Comparison of ENCODE assay signal across 10 mouse cellular contexts in the genomic region with DNA sequence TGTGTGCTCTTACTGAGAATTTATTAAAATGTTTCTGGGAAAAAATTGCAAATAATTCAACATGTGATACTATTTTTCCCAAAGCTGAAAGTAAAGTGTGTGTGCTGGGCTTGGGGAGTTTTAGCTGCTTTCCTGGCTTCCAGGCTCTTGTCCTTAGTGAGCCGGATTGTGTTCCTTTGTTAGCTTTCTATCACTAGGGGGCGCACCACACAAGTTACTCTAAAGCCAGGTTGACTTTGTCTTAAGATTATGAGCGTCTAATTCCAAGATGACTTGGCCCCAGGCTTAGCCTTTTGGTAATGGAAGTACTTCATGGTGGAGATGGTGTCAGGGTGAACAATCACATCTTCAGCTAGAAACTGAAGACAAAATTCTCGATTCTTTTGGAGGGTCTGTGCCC.
DNase-seq lines count a peak whose midpoint lies in the region; ATAC-seq and TF ChIP-seq lines count a peak whose summit lies in the region.
"Had no signal": no experiment of that assay in that cellular context is flagged by ENCODE, and none has a peak within 500 bp of the region (broad histone marks: within the 10 kb centered on the region; RNA-seq: fewer than 3 reads in every experiment).

No protein-coding gene starts in this region.

- intact Hi-C loops in left cerebral cortex, adult 2 months (cut with DNase I) = loop anchor here (10.0 kb wide), 1 partner anchor 1652 kb away; no protein-coding TSS in a partner anchor
- intact Hi-C loops in left cerebral cortex, postnatal 36 days (cut with DNase I) = loop anchor here (10.0 kb wide), 1 partner anchor 1652 kb away; no protein-coding TSS in a partner anchor

- peak; percentile 51 for TF ChIP-seq CTCF in left cerebral cortex, adult 2 months (IDR thresholded peaks at IDR 0.05)

- no peak overlapping the region for H3K27ac ChIP-seq in left cerebral cortex, adult 2 months
- H3K27ac ChIP-seq: hindbrain, embryonic 15.5 days; macrophage had no signal

- DNase-seq in cerebellum, adult 11 months = peak; percentile 4
- DNase-seq in left cerebral cortex, adult 2 months (ENCODE audit: extremely low spot score in 1 of 2, low spot score in 2 of 2) = no peak
- no peak for DNase-seq in left cerebral cortex, postnatal 36 days (ENCODE audit: low spot score in 2 of 2)
- DNase-seq in c-Kit-positive CD71-negative TER-119-negative erythroid progenitor cells, embryonic 14.5 days (ENCODE audit: low read depth) = peak; percentile 10
- DNase-seq in testis, postnatal 14 days (ENCODE audit: low spot score) = no peak

- no peak for ATAC-seq in cerebellum, adult (ENCODE audit: insufficient number of reproducible peaks, low FRiP score, low TSS enrichment)
- ATAC-seq in megakaryocyte progenitor cell, adult 5-6 weeks (replicated peaks; ENCODE audit: poor library complexity) = 0 out of 2 replicates have a peak, but pooled peaks have one; percentile 40
- no peak for ATAC-seq in erythroblast, adult 5-6 weeks (replicated peaks; ENCODE audit: low FRiP score, poor library complexity, severe bottlenecking)

- H3K4me3 ChIP-seq in left cerebral cortex, adult 2 months = no peak overlapping the region
- H3K4me3 ChIP-seq: hindbrain, embryonic 15.5 days had no signal

Comparison
In these comparisons a context has a peak if more than half of its experiments do, and no peak if none do; other contexts are left out.
1. DNase-seq: peak in cerebellum, adult 11 months (single experiment) and c-Kit-positive CD71-negative TER-119-negative erythroid progenitor cells, embryonic 14.5 days (single experiment); none in left cerebral cortex, adult 2 months (0 of 2), left cerebral cortex, postnatal 36 days (0 of 2) and testis, postnatal 14 days (single experiment).